Mouse (Mus musculus): ENCODE results near the gene Prkn. TPM values are rescaled to one million over a fixed set of nuclear protein-coding genes. Genes with fewer than 3 reads are reported as not detected.

The Prkn gene
- total and polyA plus RNA-seq, 2 experiments: 2.5 to 8.9 TPM

DNA sequence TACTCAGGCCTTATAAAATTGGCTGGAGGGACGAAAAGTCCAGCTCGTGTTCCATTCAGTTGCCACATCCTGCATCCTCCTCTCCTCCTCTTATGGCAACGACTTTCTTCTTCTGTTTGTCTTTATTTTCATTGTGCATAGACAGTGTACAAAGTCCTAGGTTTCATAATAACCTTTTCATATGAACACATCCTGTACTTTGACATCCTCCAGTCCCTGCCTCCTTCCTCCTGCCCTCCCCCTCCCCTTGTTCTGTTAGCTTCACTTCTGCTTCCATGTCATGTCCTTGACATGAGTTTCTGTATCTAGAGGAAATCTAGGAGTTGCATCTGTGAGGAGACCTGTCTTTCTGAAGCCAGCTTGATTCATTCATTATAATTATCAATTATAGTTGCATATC, 967.1 kb downstream of the Prkn start:
- Histone ChIP-seq H3K4me1 (ENCODE audit: control insufficient read depth, insufficient read depth, low read length) (no peaks in the 10 kb centered on the region), H3K36me3 (ENCODE audit: control insufficient read depth, insufficient read depth, low read length) (no peaks in the 10 kb centered on the region), H3K27me3 (ENCODE audit: control insufficient read depth, insufficient read depth, low read length) (no peaks in the 10 kb centered on the region), H3K9ac (ENCODE audit: low read depth, low read length) (no peak overlapping the region), H3K27ac (replicated peaks; ENCODE audit: insufficient read depth, low read depth, low read length) (no peak overlapping the region), H3K4me3 (ENCODE audit: insufficient read depth, low read depth, low read length) (no peak overlapping the region), H3K79me2 (ENCODE audit: control insufficient read depth, insufficient read depth, low read length) (no peaks in the 10 kb centered on the region)
- WGBS: 15% methylated on average over 3 of the region's 3 CpGs
- TF ChIP-seq POLR2A (IDR thresholded peaks at IDR 0.05; ENCODE audit: extremely low read depth, insufficient read depth, low read length) (no peak), CTCF (IDR thresholded peaks at IDR 0.05; ENCODE audit: low read depth, low read length) (no peak)
- peak; percentile 67 for DNase-seq (ENCODE audit: extremely low read depth, low read depth, low spot score)

DNA sequence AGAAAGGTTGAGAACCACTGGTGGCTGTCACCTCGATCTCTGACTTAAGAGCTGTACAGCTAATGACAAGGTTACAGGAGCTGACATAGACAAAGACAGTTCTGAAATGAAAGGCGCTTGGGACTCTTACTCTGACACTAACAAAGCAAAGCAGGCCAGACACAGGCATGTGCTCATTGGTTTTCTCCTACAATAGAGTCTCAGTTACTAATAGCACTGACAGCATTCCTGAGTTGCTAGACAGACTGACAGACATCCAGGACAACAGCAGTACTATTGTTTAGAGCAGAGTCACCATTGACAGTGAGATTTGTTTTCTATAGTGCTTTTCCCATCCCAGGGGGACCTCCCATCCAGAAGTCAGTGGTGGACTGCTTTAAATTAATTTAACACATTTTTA, 977.7 kb downstream of the Prkn start:
- H3K9ac ChIP-seq (ENCODE audit: low read depth, low read length): no peak overlapping the region
- H3K27ac ChIP-seq (replicated peaks; ENCODE audit: insufficient read depth, low read depth, low read length): no peak overlapping the region
- H3K4me1 ChIP-seq (ENCODE audit: control insufficient read depth, insufficient read depth, low read length): no peaks in the 10 kb centered on the region
- H3K4me3 ChIP-seq (ENCODE audit: insufficient read depth, low read depth, low read length): no peak overlapping the region
- no peaks in the 10 kb centered on the region for H3K27me3 ChIP-seq (ENCODE audit: control insufficient read depth, insufficient read depth, low read length)
- TF ChIP-seq POLR2A (IDR thresholded peaks at IDR 0.05; ENCODE audit: extremely low read depth, insufficient read depth, low read length) (no peak), CTCF (IDR thresholded peaks at IDR 0.05; ENCODE audit: low read depth, low read length) (no peak)
- no peaks in the 10 kb centered on the region for H3K36me3 ChIP-seq (ENCODE audit: control insufficient read depth, insufficient read depth, low read length)
- no peaks in the 10 kb centered on the region for H3K79me2 ChIP-seq (ENCODE audit: control insufficient read depth, insufficient read depth, low read length)
- no peak for DNase-seq (ENCODE audit: extremely low read depth, low read depth, low spot score)
- 83% methylated on average over 2 of the region's 2 CpGs for WGBS

DNA sequence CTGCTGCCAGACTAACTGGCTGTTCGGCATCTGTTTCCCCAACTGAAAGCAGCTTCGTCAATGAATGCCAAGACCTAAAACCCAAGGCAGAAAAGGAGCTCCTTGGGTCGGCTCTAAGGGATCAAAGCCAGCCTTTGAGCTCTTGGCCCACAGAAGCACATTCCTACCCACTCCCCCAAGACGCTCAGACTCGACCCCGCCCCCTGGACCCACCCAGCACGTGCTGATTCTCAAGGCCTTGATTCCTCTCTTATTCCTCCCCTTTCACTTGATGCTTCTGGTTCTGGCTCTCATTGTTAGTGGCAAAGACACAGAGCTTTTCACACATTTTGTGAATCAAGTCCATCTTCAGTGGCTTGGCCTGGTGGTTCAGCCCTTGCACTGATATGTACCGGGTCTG, 979.3 kb downstream of the Prkn start:
- no peaks in the 10 kb centered on the region for H3K27me3 ChIP-seq (ENCODE audit: control insufficient read depth, insufficient read depth, low read length)
- H3K4me1 ChIP-seq (ENCODE audit: control insufficient read depth, insufficient read depth, low read length): no peaks in the 10 kb centered on the region
- no peaks in the 10 kb centered on the region for H3K36me3 ChIP-seq (ENCODE audit: control insufficient read depth, insufficient read depth, low read length)
- WGBS: 63% methylated on average over 8 of the region's 8 CpGs
- DNase-seq (ENCODE audit: extremely low read depth, low read depth, low spot score): no peak
- no peak for TF ChIP-seq CTCF (IDR thresholded peaks at IDR 0.05; ENCODE audit: low read depth, low read length)
- no peak for TF ChIP-seq POLR2A (IDR thresholded peaks at IDR 0.05; ENCODE audit: extremely low read depth, insufficient read depth, low read length)
- no peak overlapping the region for H3K27ac ChIP-seq (replicated peaks; ENCODE audit: insufficient read depth, low read depth, low read length)
- no peak overlapping the region for H3K4me3 ChIP-seq (ENCODE audit: insufficient read depth, low read depth, low read length)
- H3K79me2 ChIP-seq (ENCODE audit: control insufficient read depth, insufficient read depth, low read length): no peaks in the 10 kb centered on the region
- H3K9ac ChIP-seq (ENCODE audit: low read depth, low read length): no peak overlapping the region

DNA sequence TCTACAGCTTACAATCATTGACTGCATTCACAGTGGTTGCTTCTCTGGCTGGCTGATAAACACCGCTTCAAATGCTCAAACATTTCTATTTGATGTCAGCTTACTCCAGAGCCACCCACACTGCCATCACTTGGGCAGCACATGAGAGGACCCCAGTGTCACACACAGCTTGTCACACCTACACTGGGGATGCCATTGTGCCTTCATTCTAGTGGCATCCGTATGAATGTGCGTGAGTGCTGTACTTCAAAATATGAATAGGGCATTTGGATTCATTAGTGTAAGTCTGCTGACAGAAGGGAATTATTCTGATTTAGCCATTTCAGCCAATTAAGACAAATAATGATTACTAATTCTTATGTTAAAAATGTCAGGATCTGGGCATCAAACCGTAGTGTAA, 980.6 kb downstream of the Prkn start:
- no peak overlapping the region for H3K9ac ChIP-seq (ENCODE audit: low read depth, low read length)
- H3K79me2 ChIP-seq (ENCODE audit: control insufficient read depth, insufficient read depth, low read length): no peaks in the 10 kb centered on the region
- H3K27ac ChIP-seq (replicated peaks; ENCODE audit: insufficient read depth, low read depth, low read length): no peak overlapping the region
- TF ChIP-seq CTCF (IDR thresholded peaks at IDR 0.05; ENCODE audit: low read depth, low read length) (no peak), POLR2A (IDR thresholded peaks at IDR 0.05; ENCODE audit: extremely low read depth, insufficient read depth, low read length) (no peak)
- whole genome bisulfite sequencing: 89% methylated on average over 4 of the region's 4 CpGs
- H3K27me3 ChIP-seq (ENCODE audit: control insufficient read depth, insufficient read depth, low read length): no peaks in the 10 kb centered on the region
- no peaks in the 10 kb centered on the region for H3K4me1 ChIP-seq (ENCODE audit: control insufficient read depth, insufficient read depth, low read length)
- H3K4me3 ChIP-seq (ENCODE audit: insufficient read depth, low read depth, low read length): no peak overlapping the region
- no peak for DNase-seq (ENCODE audit: extremely low read depth, low read depth, low spot score)
- H3K36me3 ChIP-seq (ENCODE audit: control insufficient read depth, insufficient read depth, low read length): no peaks in the 10 kb centered on the region

DNA sequence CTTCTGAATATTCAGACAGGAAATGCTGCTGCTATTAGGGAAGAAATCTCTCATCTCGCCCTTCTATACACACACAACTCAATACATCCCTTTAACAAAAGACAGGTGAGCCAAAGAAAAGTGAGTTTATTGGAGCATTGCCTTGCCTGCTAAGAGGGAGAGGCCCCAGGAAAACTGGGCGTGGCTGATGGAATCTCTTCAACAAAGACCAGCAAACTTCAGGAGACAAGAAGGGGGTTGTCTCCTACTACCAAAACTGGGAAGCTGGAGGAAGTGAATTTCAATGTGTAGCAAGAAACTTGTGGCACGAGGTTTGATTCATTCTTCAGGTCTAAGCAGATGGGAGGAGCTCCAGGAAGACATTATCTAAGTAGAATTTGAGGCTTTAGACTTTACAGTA, 989.3 kb downstream of the Prkn start:
- Histone ChIP-seq H3K36me3 (ENCODE audit: control insufficient read depth, insufficient read depth, low read length) (no peaks in the 10 kb centered on the region), H3K27me3 (ENCODE audit: control insufficient read depth, insufficient read depth, low read length) (no peaks in the 10 kb centered on the region), H3K9ac (ENCODE audit: low read depth, low read length) (no peak overlapping the region), H3K4me3 (ENCODE audit: insufficient read depth, low read depth, low read length) (no peak overlapping the region), H3K79me2 (ENCODE audit: control insufficient read depth, insufficient read depth, low read length) (no peaks in the 10 kb centered on the region), H3K27ac (replicated peaks; ENCODE audit: insufficient read depth, low read depth, low read length) (no peak overlapping the region), H3K4me1 (ENCODE audit: control insufficient read depth, insufficient read depth, low read length) (no peaks in the 10 kb centered on the region)
- no peak for DNase-seq (ENCODE audit: extremely low read depth, low read depth, low spot score)
- no peak for TF ChIP-seq POLR2A (IDR thresholded peaks at IDR 0.05; ENCODE audit: extremely low read depth, insufficient read depth, low read length)
- no peak for TF ChIP-seq CTCF (IDR thresholded peaks at IDR 0.05; ENCODE audit: low read depth, low read length)
- 51% methylated on average over 3 of the region's 3 CpGs for WGBS

DNA sequence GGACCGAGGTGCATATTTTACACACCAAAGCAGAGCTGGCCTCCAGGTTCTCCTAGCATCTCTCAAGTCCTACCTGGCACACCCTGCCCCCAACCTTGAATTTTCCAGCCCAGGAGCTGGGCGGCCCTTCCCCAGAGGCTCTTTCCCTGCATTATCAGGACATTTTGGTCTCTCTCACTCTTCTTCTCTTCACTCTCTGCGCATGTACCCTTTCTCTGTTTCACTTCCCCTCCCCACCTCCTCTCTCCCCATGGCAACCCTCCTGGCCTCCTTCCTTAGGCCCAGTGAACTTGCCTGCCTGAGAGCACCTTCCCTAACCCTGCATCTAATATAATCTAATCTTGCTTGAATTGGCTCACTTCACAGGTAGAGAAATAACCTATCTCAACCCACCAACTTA, 996.9 kb downstream of the Prkn start:
- Histone ChIP-seq H3K36me3 (ENCODE audit: control insufficient read depth, insufficient read depth, low read length) (no peaks in the 10 kb centered on the region), H3K4me1 (ENCODE audit: control insufficient read depth, insufficient read depth, low read length) (no peaks in the 10 kb centered on the region), H3K9ac (ENCODE audit: low read depth, low read length) (no peak overlapping the region), H3K79me2 (ENCODE audit: control insufficient read depth, insufficient read depth, low read length) (no peaks in the 10 kb centered on the region), H3K4me3 (ENCODE audit: insufficient read depth, low read depth, low read length) (no peak overlapping the region), H3K27ac (replicated peaks; ENCODE audit: insufficient read depth, low read depth, low read length) (no peak overlapping the region), H3K27me3 (ENCODE audit: control insufficient read depth, insufficient read depth, low read length) (no peaks in the 10 kb centered on the region)
- WGBS: 94% methylated on average over 3 of the region's 3 CpGs
- DNase-seq (ENCODE audit: extremely low read depth, low read depth, low spot score): no peak
- TF ChIP-seq CTCF (IDR thresholded peaks at IDR 0.05; ENCODE audit: low read depth, low read length) (no peak), POLR2A (IDR thresholded peaks at IDR 0.05; ENCODE audit: extremely low read depth, insufficient read depth, low read length) (no peak)

Measured in liver, adult 2 months (tissue).